Mouse (Mus musculus): ENCODE measurements at regions not wholly inside any gene's neighbourhood (a gene's known extent, or its start where the extent isn't known, plus 50 kb on each side); places are given as distances from the start of the nearest gene placed in this dataset.

DNA sequence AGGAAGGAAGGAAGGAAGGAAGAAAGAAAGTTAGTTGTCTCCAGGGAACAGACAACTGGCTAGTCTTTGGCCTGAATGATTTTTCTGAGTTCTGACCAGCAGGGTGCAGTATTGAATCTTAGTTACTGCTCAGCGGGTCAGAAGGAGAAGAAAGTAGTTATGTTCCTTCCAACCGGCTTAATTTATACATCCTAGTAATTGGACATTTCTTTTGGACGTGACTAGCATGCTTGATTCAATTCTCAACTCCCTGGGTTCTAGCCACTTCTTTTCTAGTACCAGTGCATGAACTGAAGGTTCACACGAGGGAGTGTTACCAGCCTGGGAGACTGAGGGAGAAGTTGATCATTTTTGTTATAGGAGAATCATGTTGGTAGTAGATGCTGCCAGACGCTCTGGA lies 269.1 kb upstream of the 4930452B06Rik start:
- DNase-seq, result no peak
